Mouse (Mus musculus): ENCODE results near the gene Bbs2. TPM values are rescaled to one million over a fixed set of nuclear protein-coding genes. Genes with fewer than 3 reads are reported as not detected.

Gene Bbs2
- total and polyA plus RNA-seq, 3 experiments: 10.0 to 13.0 (median 12.0) TPM

DNA sequence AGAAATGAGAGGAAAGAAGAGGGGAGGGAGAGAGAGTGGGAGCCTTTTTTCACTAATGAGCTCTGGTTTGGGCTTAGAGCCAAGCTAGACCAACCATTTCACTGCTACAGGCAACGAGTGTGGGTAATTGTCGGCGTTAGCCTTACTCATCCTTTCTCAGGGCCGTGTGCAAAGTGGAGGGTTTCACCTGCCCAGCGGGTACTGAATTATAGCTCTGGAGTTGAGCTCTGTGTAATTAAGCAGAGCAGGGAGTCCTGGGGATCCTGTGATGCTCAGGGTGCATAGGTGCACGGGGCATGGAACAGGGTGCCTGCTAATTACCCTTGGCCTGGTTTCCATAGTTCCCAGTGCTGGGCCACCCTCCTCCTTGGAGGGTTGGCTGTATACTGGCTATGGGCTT is 29.0 kb upstream of the Bbs2 start:
- H3K27ac ChIP-seq (ENCODE audit: insufficient read depth, low read depth): no peak overlapping the region
- no peaks in the 10 kb centered on the region for H3K9me3 ChIP-seq (replicated peaks; ENCODE audit: low read length)
- no peak overlapping the region for H3K4me3 ChIP-seq (replicated peaks in 1 of 3; ENCODE audit: low read depth in 2 of 3, low read length in 2 of 3, poor library complexity in 1 of 3)
- dilution Hi-C loops (cut with MboI; ENCODE audit: extremely low pct_ligation_motif_present, extremely low pct_unique_long_range_greater_than_20kb, low sequenced_read_pairs) (no loop called here), in situ Hi-C loops (cut with MboI; ENCODE audit: low pct_ligation_motif_present, low pct_unique_long_range_greater_than_20kb, low sequenced_read_pairs) (no loop called here)
- no peaks in the 10 kb centered on the region for H3K79me2 ChIP-seq (replicated peaks; ENCODE audit: control insufficient read depth, extremely low read depth, insufficient read depth, poor library complexity, severe bottlenecking)
- TF ChIP-seq USF1 (IDR thresholded peaks at IDR 0.05; ENCODE audit: low read depth, low read length) (no peak), NRF1 (IDR thresholded peaks at IDR 0.05; ENCODE audit: low read depth, low read length) (no peak), MAFK (IDR thresholded peaks at IDR 0.05; ENCODE audit: insufficient replicate concordance, low read length) (no peak), PAX5 (IDR thresholded peaks at IDR 0.05; ENCODE audit: low read length) (no peak), TCF12 (IDR thresholded peaks at IDR 0.05; ENCODE audit: low read depth, low read length) (no peak), RCOR1 (conservative IDR thresholded peaks at IDR 0.05; ENCODE audit: low read depth, low read length) (no peak), JUN (IDR thresholded peaks at IDR 0.05; ENCODE audit: insufficient read depth, low read depth, low read length) (no peak), GABPA (IDR thresholded peaks at IDR 0.05; ENCODE audit: insufficient replicate concordance, low read depth, low read length) (no peak)
- H3K4me2 ChIP-seq (ENCODE audit: insufficient read depth, low read depth, poor library complexity, severe bottlenecking): no peak overlapping the region
- peaks cover 5 to 6% of the 10 kb centered on the region in 2 experiments; a peak in 2 of 4 replicates for H3K4me1 ChIP-seq (ENCODE audit: control insufficient read depth in 1 of 2, insufficient read depth in 2 of 2)
- no peak for DNase-seq (ENCODE audit: extremely low read depth)
- H3K36me3 ChIP-seq (replicated peaks in 1 of 2; ENCODE audit: control insufficient read depth in 1 of 2, insufficient read depth in 1 of 2, low read length in 1 of 2): no peaks in the 10 kb centered on the region
- peaks cover 8% of the 10 kb centered on the region for H3K27me3 ChIP-seq (replicated peaks)
- no peak overlapping the region for H3K9ac ChIP-seq (ENCODE audit: insufficient read depth, low read depth)

GRCm38 (mm10) chr8:94122711-94123468 is 24.2 kb upstream of the Bbs2 start:
- in situ Hi-C loops (cut with MboI; ENCODE audit: low pct_ligation_motif_present, low pct_unique_long_range_greater_than_20kb, low sequenced_read_pairs): no loop called here
- dilution Hi-C loops (cut with MboI; ENCODE audit: extremely low pct_ligation_motif_present, extremely low pct_unique_long_range_greater_than_20kb, low sequenced_read_pairs): no loop called here

More at GRCm38 (mm10) chr8:94122711-94123468, 24.2 kb upstream of the Bbs2 start:
- Histone ChIP-seq H3K36me3 (replicated peaks in 1 of 2; ENCODE audit: control insufficient read depth in 1 of 2, insufficient read depth in 1 of 2, low read length in 1 of 2) (no peaks in the 10 kb centered on the region), H3K4me1 (ENCODE audit: control insufficient read depth in 1 of 2, insufficient read depth in 2 of 2) (peaks cover 7 to 19% of the 10 kb centered on the region in 2 experiments; a peak in 3 of 4 replicates), H3K4me3 (replicated peaks in 1 of 3; ENCODE audit: low read depth in 2 of 3, low read length in 2 of 3, poor library complexity in 1 of 3) (no peak overlapping the region), H3K27ac (ENCODE audit: insufficient read depth, low read depth) (no peak overlapping the region), H3K9ac (ENCODE audit: insufficient read depth, low read depth) (no peak overlapping the region), H3K27me3 (replicated peaks) (peaks cover 6% of the 10 kb centered on the region), H3K79me2 (replicated peaks; ENCODE audit: control insufficient read depth, extremely low read depth, insufficient read depth, poor library complexity, severe bottlenecking) (no peaks in the 10 kb centered on the region), H3K4me2 (ENCODE audit: insufficient read depth, low read depth, poor library complexity, severe bottlenecking) (no peak overlapping the region), H3K9me3 (replicated peaks; ENCODE audit: low read length) (no peaks in the 10 kb centered on the region)
- DNase-seq (ENCODE audit: extremely low read depth): no peak
- TF ChIP-seq MEF2A (IDR thresholded peaks at IDR 0.05; ENCODE audit: borderline replicate concordance, low read depth, low read length) (no peak), SMC3 (IDR thresholded peaks at IDR 0.05; ENCODE audit: low read depth, low read length) (no peak), POLR2AphosphoS2 (IDR thresholded peaks at IDR 0.05; ENCODE audit: low read depth, low read length) (no peak), GABPA (IDR thresholded peaks at IDR 0.05; ENCODE audit: insufficient replicate concordance, low read depth, low read length) (no peak), ZNF384 (IDR thresholded peaks at IDR 0.05; ENCODE audit: low read depth, low read length) (no peak), EP300 (IDR thresholded peaks at IDR 0.05; ENCODE audit: low read length) (no peak), PAX5 (IDR thresholded peaks at IDR 0.05; ENCODE audit: low read length) (no peak), ELF1 (IDR thresholded peaks at IDR 0.05; ENCODE audit: low read depth, low read length) (no peak), USF2 (conservative IDR thresholded peaks at IDR 0.05; ENCODE audit: low read depth, low read length) (no peak), JUN (IDR thresholded peaks at IDR 0.05; ENCODE audit: insufficient read depth, low read depth, low read length) (no peak), JUND (conservative IDR thresholded peaks at IDR 0.05; ENCODE audit: low read depth, low read length) (no peak), ZKSCAN1 (IDR thresholded peaks at IDR 0.05; ENCODE audit: borderline replicate concordance, low read depth, low read length) (no peak)

Measured in CH12.LX (cell line).